In the genomic region with DNA sequence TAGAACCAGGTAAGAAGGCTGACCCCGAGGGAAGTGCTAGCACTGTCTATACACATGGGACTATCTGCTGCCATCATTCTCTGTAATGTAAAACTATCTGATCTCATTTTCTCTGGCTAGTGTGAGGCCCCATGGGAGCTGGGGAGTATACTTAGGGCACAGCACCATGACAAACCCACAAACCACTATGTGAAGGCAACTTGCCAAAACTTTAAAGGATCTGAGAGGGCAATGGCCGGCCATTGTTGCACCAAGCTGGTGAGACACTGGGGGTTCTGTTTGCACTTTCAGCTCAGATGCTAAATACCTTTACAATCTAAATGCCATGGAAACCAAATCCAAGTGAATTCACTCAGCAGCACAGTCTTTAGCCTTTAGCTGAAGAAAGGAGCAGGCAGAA, we compare ENCODE assay signal across 8 mouse cellular contexts.
DNase-seq lines count a peak whose midpoint lies in the region; ATAC-seq and TF ChIP-seq lines count a peak whose summit lies in the region.
"Not testable (repeated sequence)": the region's sequence is repeated elsewhere in the genome, so short reads cannot be mapped to it uniquely, and the experiment has no call there.

No protein-coding gene starts in this region.

- TF ChIP-seq CTCF in CH12.LX (conservative IDR thresholded peaks at IDR 0.05 in 1 of 2, IDR thresholded peaks at IDR 0.05 in 1 of 2; ENCODE audit: low read depth in 2 of 2, low read length in 2 of 2); brain, embryonic 14.5 days (IDR thresholded peaks at IDR 0.05; ENCODE audit: borderline replicate concordance, extremely low read depth, insufficient read depth, insufficient read length): not testable (repeated sequence)

- not testable (repeated sequence) for H3K4me3 ChIP-seq in CH12.LX (replicated peaks in 1 of 3; ENCODE audit: low read depth in 2 of 3, low read length in 2 of 3, poor library complexity in 1 of 3); embryonic facial prominence, embryonic 14.5 days (ENCODE audit: low read depth, low read length); hindbrain, embryonic 14.5 days (replicated peaks; ENCODE audit: low read length); midbrain, embryonic 14.5 days (replicated peaks; ENCODE audit: low read depth, low read length); neural tube, embryonic 14.5 days (ENCODE audit: low read depth, low read length)

- not testable (repeated sequence) for H3K79me2 ChIP-seq in CH12.LX (replicated peaks; ENCODE audit: control insufficient read depth, extremely low read depth, insufficient read depth, poor library complexity, severe bottlenecking)

- not testable (repeated sequence) for H3K27me3 ChIP-seq in CH12.LX (replicated peaks); embryonic facial prominence, embryonic 14.5 days (replicated peaks; ENCODE audit: control insufficient read depth, insufficient read depth, low read length); hindbrain, embryonic 14.5 days (ENCODE audit: control insufficient read depth, insufficient read depth, low read length); midbrain, embryonic 14.5 days (ENCODE audit: control insufficient read depth, insufficient read depth, low read length); neural tube, embryonic 14.5 days (ENCODE audit: control insufficient read depth, insufficient read depth, low read length)

- TF ChIP-seq RAD21 in CH12.LX (IDR thresholded peaks at IDR 0.05; ENCODE audit: low read depth, low read length), result not testable (repeated sequence)

- 62% methylated on average over 1 of the region's 2 CpGs for WGBS in embryonic facial prominence, embryonic 14.5 days
- 48% methylated on average over 1 of the region's 2 CpGs for WGBS in hindbrain, embryonic 14.5 days
- WGBS in midbrain, embryonic 14.5 days, result 60% methylated on average over 1 of the region's 2 CpGs
- WGBS in neural tube, embryonic 14.5 days, result 52% methylated on average over 1 of the region's 2 CpGs

- not testable (repeated sequence) for H3K9ac ChIP-seq in CH12.LX (ENCODE audit: insufficient read depth, low read depth); embryonic facial prominence, embryonic 14.5 days (ENCODE audit: low read depth, low read length); hindbrain, embryonic 14.5 days; midbrain, embryonic 14.5 days (replicated peaks; ENCODE audit: low read length); neural tube, embryonic 14.5 days (replicated peaks; ENCODE audit: low read depth, low read length)

- TF ChIP-seq POLR2A in CH12.LX (IDR thresholded peaks at IDR 0.05; ENCODE audit: low read depth, low read length); brain, embryonic 14.5 days (IDR thresholded peaks at IDR 0.05; ENCODE audit: borderline replicate concordance, extremely low read depth, insufficient read depth, insufficient read length, poor library complexity, severe bottlenecking): not testable (repeated sequence)

- DNase-seq in 3T3-L1 (ENCODE audit: low read depth, low spot score) (peak; percentile 6), CH12.LX (ENCODE audit: extremely low read depth) (peak; percentile 0)
- peak; percentile 20 for DNase-seq in brain, embryonic 14.5 days (ENCODE audit: low read depth)
- DNase-seq in embryonic facial prominence, embryonic 14.5 days (ENCODE audit: low spot score), result peak; percentile 12
- DNase-seq in heart, adult 11 months, result peak; percentile 28
- peak; percentile 24 for DNase-seq in hindbrain, embryonic 14.5 days (ENCODE audit: low spot score)
- DNase-seq in midbrain, embryonic 14.5 days, result peak; percentile 14

- not testable (repeated sequence) for ATAC-seq in embryonic facial prominence, embryonic 14.5 days (ENCODE audit: low read depth); hindbrain, embryonic 14.5 days (ENCODE audit: low FRiP score); midbrain, embryonic 14.5 days (ENCODE audit: low FRiP score, low TSS enrichment)
- peak; percentile 54; the same call in 1 of the 2 replicates for ATAC-seq in neural tube, embryonic 14.5 days (ENCODE audit: low read depth)

- in situ Hi-C loops in CH12.LX (cut with MboI; ENCODE audit: low pct_ligation_motif_present, low pct_unique_long_range_greater_than_20kb, low sequenced_read_pairs), result not testable (repeated sequence)

- dilution Hi-C loops in CH12.LX (cut with MboI; ENCODE audit: extremely low pct_ligation_motif_present, extremely low pct_unique_long_range_greater_than_20kb, low sequenced_read_pairs), result not testable (repeated sequence)

- not testable (repeated sequence) for H3K4me2 ChIP-seq in CH12.LX (ENCODE audit: insufficient read depth, low read depth, poor library complexity, severe bottlenecking); embryonic facial prominence, embryonic 14.5 days (ENCODE audit: low read depth, low read length); hindbrain, embryonic 14.5 days (replicated peaks); midbrain, embryonic 14.5 days (ENCODE audit: low read length); neural tube, embryonic 14.5 days (ENCODE audit: low read depth, low read length)

- not testable (repeated sequence) for H3K27ac ChIP-seq in CH12.LX (ENCODE audit: insufficient read depth, low read depth); embryonic facial prominence, embryonic 14.5 days (replicated peaks; ENCODE audit: low read depth, low read length); hindbrain, embryonic 14.5 days; midbrain, embryonic 14.5 days (replicated peaks; ENCODE audit: low read depth, low read length); neural tube, embryonic 14.5 days (ENCODE audit: low read depth, low read length)

- not testable (repeated sequence) for H3K36me3 ChIP-seq in CH12.LX (replicated peaks in 1 of 2; ENCODE audit: control insufficient read depth in 1 of 2, insufficient read depth in 1 of 2, low read length in 1 of 2); embryonic facial prominence, embryonic 14.5 days (ENCODE audit: control insufficient read depth, insufficient read depth, low read length); hindbrain, embryonic 14.5 days (replicated peaks; ENCODE audit: control insufficient read depth, insufficient read depth); midbrain, embryonic 14.5 days (ENCODE audit: control insufficient read depth, insufficient read depth, low read length); neural tube, embryonic 14.5 days (ENCODE audit: control insufficient read depth, insufficient read depth, low read length)

- not testable (repeated sequence) for H3K9me3 ChIP-seq in CH12.LX (replicated peaks; ENCODE audit: low read length); embryonic facial prominence, embryonic 14.5 days (ENCODE audit: control insufficient read depth, low read length); hindbrain, embryonic 14.5 days (ENCODE audit: control insufficient read depth, low read length); midbrain, embryonic 14.5 days (ENCODE audit: control insufficient read depth, low read length); neural tube, embryonic 14.5 days (ENCODE audit: control insufficient read depth, low read length)

- not testable (repeated sequence) for TF ChIP-seq EP300 in CH12.LX (IDR thresholded peaks at IDR 0.05; ENCODE audit: low read length)

- H3K4me1 ChIP-seq in CH12.LX (ENCODE audit: control insufficient read depth in 1 of 2, insufficient read depth in 2 of 2); embryonic facial prominence, embryonic 14.5 days (ENCODE audit: control insufficient read depth, insufficient read depth, low read length); hindbrain, embryonic 14.5 days (replicated peaks; ENCODE audit: control insufficient read depth, insufficient read depth, low read length); midbrain, embryonic 14.5 days (ENCODE audit: control insufficient read depth, insufficient read depth, low read length); neural tube, embryonic 14.5 days (ENCODE audit: control insufficient read depth, insufficient read depth, low read length): not testable (repeated sequence)
